ENCODE assay signal across 18 mouse cellular contexts in genomic region chr2:115936786-115937185, GRCm38 (mm10).
DNase-seq lines count a peak whose midpoint lies in the region; ATAC-seq and TF ChIP-seq lines count a peak whose summit lies in the region.
"Had no signal": no experiment of that assay in that cellular context is flagged by ENCODE, and none has a peak within 500 bp of the region (broad histone marks: within the 10 kb centered on the region; RNA-seq: fewer than 3 reads in every experiment).

No protein-coding gene starts in this region.

- ATAC-seq in heart, embryonic 13.5 days (ENCODE audit: extremely low read depth, insufficient number of reproducible peaks, low FRiP score, low TSS enrichment), result no peak
- no peak for ATAC-seq in heart, postnatal 0 days (ENCODE audit: insufficient read depth, low read depth)
- ATAC-seq: forebrain, embryonic 16.5 days; intestine, embryonic 15.5 days had no signal

- WGBS in heart, embryonic 13.5 days, result 46% methylated on average over 9 of the region's 9 CpGs
- 33% methylated on average over 9 of the region's 9 CpGs for WGBS in heart, postnatal 0 days

- H3K27me3 ChIP-seq in heart, embryonic 13.5 days (replicated peaks), result no peaks in the 10 kb centered on the region
- H3K27me3 ChIP-seq in heart, postnatal 0 days (ENCODE audit: control insufficient read depth, insufficient read depth, low read length), result no peaks in the 10 kb centered on the region
- H3K27me3 ChIP-seq: embryonic facial prominence, embryonic 13.5 days; forebrain, embryonic 12.5 days; intestine, embryonic 15.5 days had no signal

- H3K27ac ChIP-seq in heart, embryonic 13.5 days (replicated peaks), result peak overlapping the region; percentile 61
- H3K27ac ChIP-seq in heart, postnatal 0 days (ENCODE audit: low read depth), result peak overlapping the region; percentile 64
- H3K27ac ChIP-seq: embryonic facial prominence, embryonic 13.5 days; forebrain, embryonic 12.5 days; hindbrain, embryonic 14.5 days; intestine, embryonic 15.5 days had no signal

- no peaks in the 10 kb centered on the region for H3K9me3 ChIP-seq in heart, embryonic 13.5 days
- no peaks in the 10 kb centered on the region for H3K9me3 ChIP-seq in heart, postnatal 0 days (replicated peaks; ENCODE audit: control insufficient read depth, low read length)
- H3K9me3 ChIP-seq: embryonic facial prominence, embryonic 13.5 days; forebrain, embryonic 12.5 days; intestine, embryonic 15.5 days had no signal

- no peak for TF ChIP-seq CTCF in heart, postnatal 0 days (IDR thresholded peaks at IDR 0.05; ENCODE audit: low read depth)

- H3K36me3 ChIP-seq in heart, embryonic 13.5 days, result peaks cover 12% of the 10 kb centered on the region; the same call in 1 of the 2 replicates
- H3K36me3 ChIP-seq in heart, postnatal 0 days (replicated peaks; ENCODE audit: control insufficient read depth, insufficient read depth, low read length), result no peaks in the 10 kb centered on the region
- H3K36me3 ChIP-seq: intestine, embryonic 15.5 days had no signal

- H3K9ac ChIP-seq in heart, embryonic 13.5 days, result no peak overlapping the region
- H3K9ac ChIP-seq in heart, postnatal 0 days (replicated peaks; ENCODE audit: low read depth, low read length), result no peak overlapping the region
- H3K9ac ChIP-seq: embryonic facial prominence, embryonic 13.5 days; forebrain, embryonic 12.5 days; hindbrain, embryonic 14.5 days; intestine, embryonic 15.5 days had no signal

- H3K4me2 ChIP-seq in heart, embryonic 13.5 days, result no peak overlapping the region; the same call in 1 of the 2 replicates
- no peak overlapping the region for H3K4me2 ChIP-seq in heart, postnatal 0 days (ENCODE audit: low read depth, low read length)
- H3K4me2 ChIP-seq: embryonic facial prominence, embryonic 13.5 days; forebrain, embryonic 12.5 days; hindbrain, embryonic 14.5 days; intestine, embryonic 15.5 days had no signal

- TF ChIP-seq EP300 in heart, postnatal 0 days (IDR thresholded peaks at IDR 0.05; ENCODE audit: low read depth), result no peak

- DNase-seq in heart, postnatal 14 days, result no peak
- DNase-seq in heart, postnatal 0 days (ENCODE audit: low spot score), result no peak
- DNase-seq in heart, postnatal 4 days, result no peak
- peak; percentile 30 for DNase-seq in kidney, adult 9 months
- no peak for DNase-seq in kidney, adult 18-20 months
- DNase-seq: adrenal gland, adult 2 months; adrenal gland, postnatal 25 days; cerebellum, adult 18-20 months; cerebellum, adult 9-11 months; cerebellum, postnatal 36 days; gastrocnemius, postnatal 10 days; heart, postnatal 10 days had no signal

- H3K4me1 ChIP-seq in heart, embryonic 13.5 days, result peaks cover 47% of the 10 kb centered on the region
- peaks cover 30% of the 10 kb centered on the region for H3K4me1 ChIP-seq in heart, postnatal 0 days (ENCODE audit: control insufficient read depth, insufficient read depth)
- H3K4me1 ChIP-seq: embryonic facial prominence, embryonic 13.5 days; forebrain, embryonic 12.5 days; intestine, embryonic 15.5 days had no signal

- no peak overlapping the region for H3K4me3 ChIP-seq in heart, embryonic 13.5 days
- no peak overlapping the region for H3K4me3 ChIP-seq in heart, postnatal 0 days (ENCODE audit: low read depth, low read length)
- H3K4me3 ChIP-seq: embryonic facial prominence, embryonic 13.5 days; forebrain, embryonic 12.5 days; intestine, embryonic 15.5 days had no signal

- intact Hi-C loops in heart, postnatal 14 days (cut with DNase I), result loop anchor here (5.0 kb wide), 1 partner anchor 126 kb away; no protein-coding TSS in a partner anchor
